Mouse (Mus musculus) hindlimb bud, embryonic 11.5 days (tissue): ENCODE data around the gene Frmd4b.

ENCODE experiments used
- DNase-seq: peaks from one replicate; pipeline ENCODE4 v3.0.0-alpha.2; 2012; ENCODE audit warnings: low read depth, low spot score; ENCODE audit errors: extremely low spot score

The Frmd4b gene

GRCm38 (mm10) chr6:97293667-97294569, 323.4 kb downstream of the Frmd4b start:
- no peak for DNase-seq

- no peak for DNase-seq
Measured at GRCm38 (mm10) chr6:97292894-97293293, 324.4 kb downstream of the Frmd4b start.

DNA sequence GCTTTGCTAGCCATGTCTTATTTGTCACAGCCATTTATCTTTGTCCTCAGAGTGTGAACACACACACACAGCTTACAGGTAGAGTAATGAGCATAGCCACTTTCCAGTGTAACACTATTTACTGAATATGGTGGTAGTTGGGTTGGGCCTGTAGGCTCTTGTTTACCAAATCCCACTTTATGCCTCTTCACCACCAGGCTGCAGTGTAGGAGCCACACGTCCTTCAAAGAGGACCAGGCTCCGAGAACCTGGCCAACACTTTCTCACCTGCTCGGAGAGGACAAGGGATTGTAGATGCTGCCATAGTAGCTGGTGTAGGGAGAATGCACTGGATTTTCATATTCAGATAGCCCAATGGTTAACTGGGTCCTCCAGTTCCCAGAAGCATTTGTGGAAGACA, 325.2 kb downstream of the Frmd4b start:
- DNase-seq = no peak

- no peak for DNase-seq
Measured at GRCm38 (mm10) chr6:97291159-97291908, 326.0 kb downstream of the Frmd4b start.

GRCm38 (mm10) chr6:97290687-97291086, 326.7 kb downstream of the Frmd4b start:
- no peak for DNase-seq

DNA sequence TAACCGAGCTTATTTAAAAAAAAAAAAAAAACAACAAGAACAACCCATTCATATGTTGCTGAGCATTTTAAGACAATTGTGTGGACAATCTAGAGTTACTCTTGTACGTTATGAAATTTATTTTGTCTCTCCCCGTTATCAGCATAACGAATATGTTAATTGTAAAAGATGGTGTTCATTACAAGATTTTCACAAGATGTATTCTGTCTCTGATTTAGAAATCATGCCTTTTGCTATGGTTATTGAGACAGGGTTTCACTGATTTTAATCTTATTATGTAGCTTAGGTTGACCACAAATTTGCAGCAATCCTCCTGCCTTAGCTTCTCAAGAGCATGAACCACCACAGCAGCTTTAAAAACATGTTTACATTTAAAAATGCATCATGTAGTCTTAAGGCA, 327.5 kb downstream of the Frmd4b start:
- DNase-seq = no peak

- no peak for DNase-seq
Measured at GRCm38 (mm10) chr6:97289316-97289820, 328.0 kb downstream of the Frmd4b start.

DNA sequence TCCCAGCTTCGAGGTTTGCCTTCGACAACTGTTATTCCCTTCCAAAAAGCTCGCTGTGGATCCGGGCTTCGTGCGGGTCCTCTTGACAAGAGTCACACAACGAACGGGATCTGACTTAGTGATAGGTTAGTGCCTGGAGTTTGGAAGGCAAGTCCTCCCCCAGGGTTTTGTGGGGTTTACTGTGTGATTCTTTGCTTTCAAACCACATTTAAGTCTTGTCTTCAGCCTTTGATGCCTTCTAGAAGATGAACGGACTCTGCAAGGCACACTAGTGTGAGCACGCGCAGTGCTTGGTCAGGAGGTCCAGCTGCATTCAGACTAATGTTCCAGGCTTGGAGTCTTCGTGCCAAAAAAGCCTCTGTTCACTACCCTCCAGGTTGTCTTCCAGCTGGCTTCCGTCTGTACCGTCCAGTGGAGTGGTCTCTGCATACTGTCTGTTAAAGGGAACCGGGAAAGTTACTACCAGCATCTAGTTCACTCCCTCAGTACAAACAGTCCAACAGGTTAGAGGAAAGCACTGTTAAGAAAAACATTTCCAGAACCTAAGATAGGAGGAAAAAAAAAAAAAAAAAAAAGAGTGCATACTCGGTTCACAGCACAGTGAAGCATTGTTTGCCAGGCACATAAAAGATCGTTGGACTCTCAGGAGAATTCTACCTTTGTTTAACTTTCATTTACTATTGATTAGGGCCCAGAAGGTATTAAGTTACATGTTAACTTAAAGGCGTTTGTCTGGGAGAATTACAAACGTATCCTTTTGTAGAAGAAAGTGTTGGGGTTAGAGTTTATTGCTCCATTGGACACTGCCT, 329.1 kb downstream of the Frmd4b start:
- no peak for DNase-seq

DNA sequence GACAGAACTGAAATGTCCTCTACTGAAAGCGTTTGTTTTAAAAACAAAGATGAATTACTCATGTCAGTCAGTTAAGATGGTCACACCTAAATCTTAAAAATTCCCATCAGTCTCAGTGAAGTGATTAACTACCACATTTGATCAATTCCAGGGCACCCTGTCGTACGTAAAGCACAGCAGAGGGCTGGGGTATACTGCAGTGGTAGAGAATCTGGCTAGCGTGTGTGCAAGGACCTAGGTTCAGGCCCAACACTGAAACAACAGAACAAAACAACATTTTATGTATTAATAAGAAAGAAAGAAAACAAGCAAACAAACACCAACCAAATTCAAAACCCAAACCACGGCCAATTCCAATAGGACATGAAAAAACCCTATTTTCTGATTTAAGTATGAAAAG, 331.0 kb downstream of the Frmd4b start:
- no peak for DNase-seq

DNA sequence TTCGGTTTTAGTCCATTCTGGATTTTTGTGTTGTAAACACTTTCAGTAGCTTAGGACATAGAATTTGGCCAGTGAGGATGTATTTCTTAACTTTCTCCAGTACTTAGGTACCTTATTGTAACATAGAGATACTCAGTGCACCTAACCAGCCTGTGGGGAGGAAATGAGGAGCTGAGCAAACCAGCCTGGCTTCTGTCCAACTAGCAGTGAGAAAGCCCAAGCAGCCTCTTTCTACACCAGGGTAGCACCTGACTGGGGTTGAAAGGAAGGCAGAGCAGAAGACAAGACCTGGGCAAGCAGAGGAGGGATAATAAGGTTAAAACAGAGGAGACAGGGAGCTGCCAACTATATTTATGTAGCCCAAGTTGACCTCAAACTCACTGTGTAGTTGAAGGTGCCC, 333.7 kb downstream of the Frmd4b start:
- DNase-seq = no peak

DNA sequence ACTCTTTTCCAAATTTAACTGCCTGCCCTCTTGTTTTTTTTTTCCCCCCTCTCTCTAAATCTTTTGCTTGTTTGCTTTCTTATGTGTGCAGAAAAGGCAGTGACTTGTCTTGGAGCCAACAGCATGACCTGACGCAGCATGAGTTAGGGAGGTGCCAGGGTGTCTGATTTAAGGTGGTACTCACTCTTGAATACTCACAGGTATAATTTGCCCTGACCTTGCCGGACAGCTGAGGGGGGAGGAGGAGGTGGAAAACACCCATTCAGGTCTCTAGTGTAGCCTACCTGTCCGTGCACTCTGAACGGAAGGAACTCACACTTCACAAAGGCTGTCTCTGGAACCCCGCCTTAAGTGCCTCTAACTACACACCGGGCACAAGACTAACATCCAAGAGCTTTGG, 338.5 kb downstream of the Frmd4b start:
- DNase-seq = no peak

GRCm38 (mm10) chr6:97278014-97278787, 339.1 kb downstream of the Frmd4b start:
- peak; percentile 75 for DNase-seq

GRCm38 (mm10) chr6:97276890-97277497, 340.3 kb downstream of the Frmd4b start:
- no peak for DNase-seq

GRCm38 (mm10) chr6:97276366-97276765, 341.0 kb downstream of the Frmd4b start:
- no peak for DNase-seq

- no peak for DNase-seq
Measured at GRCm38 (mm10) chr6:97275760-97276159, 341.6 kb downstream of the Frmd4b start.

DNA sequence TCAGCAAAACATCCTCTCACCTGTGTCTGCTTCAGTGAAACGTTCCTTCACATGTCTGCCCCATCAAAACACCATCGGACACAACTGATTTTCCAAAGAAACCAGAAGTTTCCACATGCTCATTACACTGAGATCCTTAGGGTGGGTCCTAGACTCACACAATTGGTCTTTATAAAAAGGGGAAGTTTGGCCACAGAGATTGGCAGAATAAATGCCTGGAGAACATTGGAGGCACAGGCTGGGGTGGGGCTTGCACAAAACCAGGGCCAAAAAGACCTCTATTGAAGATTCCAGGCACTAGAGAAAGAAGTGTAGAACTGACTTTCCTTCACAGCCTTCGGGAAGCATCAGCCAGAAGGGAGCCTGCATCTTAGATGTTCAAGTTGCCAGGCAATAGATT, 343.6 kb downstream of the Frmd4b start:
- no peak for DNase-seq

DNA sequence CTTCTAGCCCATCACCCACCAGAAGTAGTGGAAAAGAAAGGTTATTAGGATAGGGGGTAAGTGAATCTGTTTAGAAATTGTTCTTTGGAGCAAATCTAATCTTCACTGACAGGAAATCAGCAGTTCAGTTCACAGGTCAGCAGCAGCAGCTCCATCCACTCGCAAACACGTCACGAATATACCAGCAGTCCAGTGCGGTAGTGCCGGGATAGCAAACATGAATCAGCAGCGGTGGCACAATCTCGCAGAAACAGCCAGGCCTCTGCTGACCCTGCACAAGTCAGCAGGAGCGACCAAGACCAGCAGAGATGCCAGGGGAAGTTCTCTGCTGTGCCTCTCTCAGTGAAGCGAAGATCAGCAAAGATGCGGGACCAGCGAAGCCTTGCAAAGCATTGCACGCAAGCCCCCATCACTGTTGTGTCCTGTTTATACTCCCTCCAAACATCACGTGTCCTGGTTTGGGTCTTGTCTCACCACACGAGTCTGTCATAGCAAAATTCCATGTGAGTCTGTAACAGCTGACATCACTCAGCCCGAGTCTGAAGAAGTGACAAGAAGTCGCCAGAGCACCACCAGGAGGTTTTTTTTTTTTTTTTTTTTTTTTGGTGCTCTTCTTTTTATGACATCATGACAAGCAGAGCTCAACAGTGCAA, 344.2 kb downstream of the Frmd4b start:
- DNase-seq = no peak

DNA sequence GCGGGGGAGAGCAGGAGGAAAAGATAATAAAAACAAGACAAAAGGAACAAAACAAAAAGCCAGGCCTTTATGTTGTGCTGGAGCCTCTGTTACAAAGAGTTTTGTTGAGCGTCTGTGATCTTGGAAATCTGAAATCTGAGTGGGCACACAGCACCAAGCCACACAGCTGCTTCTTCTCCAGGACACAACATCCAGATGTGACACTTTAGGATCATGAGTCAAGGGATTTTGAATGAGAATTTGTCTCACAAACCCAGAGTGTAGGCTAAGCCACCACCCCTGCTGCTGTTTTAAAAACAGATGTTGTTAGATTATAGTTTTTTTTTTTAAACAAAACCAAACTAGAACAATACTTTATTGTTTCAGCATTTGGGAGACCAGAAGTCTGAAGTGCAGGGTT, 345.0 kb downstream of the Frmd4b start:
- DNase-seq = no peak

GRCm38 (mm10) chr6:97269596-97269995, 347.7 kb downstream of the Frmd4b start:
- DNase-seq = no peak
